Mouse (Mus musculus): ENCODE results near the gene Ankrd23. TPM values are rescaled to one million over a fixed set of nuclear protein-coding genes. Genes with fewer than 3 reads are reported as not detected.

Gene Ankrd23
- total RNA-seq, 2 experiments from 2014 or later = 101 to 170 TPM

- peak; percentile 72 to 73 for DNase-seq
- intact Hi-C loops (cut with DNase I) = loop anchor here (1.0 to 2.0 kb wide), 3 partner anchors 87 to 137 kb away; no protein-coding TSS in a partner anchor
These were observed 11.4 kb upstream of the Ankrd23 start for GRCm38 (mm10) chr1:36547981-36548598.

GRCm38 (mm10) chr1:36546888-36547471 is 10.3 kb upstream of the Ankrd23 start, which contains the start of gene Ankrd39:
Gene Ankrd39 (minus strand): TSS chr1:36547445.
- peak; percentile 97 for DNase-seq
- intact Hi-C loops (cut with DNase I) = loop anchor here (1.0 to 2.0 kb wide), 2 partner anchors 88 to 138 kb away; no protein-coding TSS in a partner anchor

- DNase-seq = no peak
- intact Hi-C loops (cut with DNase I) = loop anchor here (2.0 kb wide), 1 partner anchor 139 kb away; no protein-coding TSS in a partner anchor
These were observed 9.3 kb upstream of the Ankrd23 start for GRCm38 (mm10) chr1:36545845-36546600.

- DNase-seq = no peak
- intact Hi-C loops (cut with DNase I) = no loop called here
These were observed 8.7 kb upstream of the Ankrd23 start for GRCm38 (mm10) chr1:36545382-36545781.

GRCm38 (mm10) chr1:36542925-36543324 is 6.2 kb upstream of the Ankrd23 start:
- no peak for DNase-seq

GRCm38 (mm10) chr1:36541844-36542243 is 5.2 kb upstream of the Ankrd23 start:
- intact Hi-C loops (cut with DNase I) = no loop called here
- DNase-seq = no peak

More at GRCm38 (mm10) chr1:36542925-36543324, 6.2 kb upstream of the Ankrd23 start:
- intact Hi-C loops (cut with DNase I) = no loop called here

GRCm38 (mm10) chr1:36540807-36541206 is 4.1 kb upstream of the Ankrd23 start:
- intact Hi-C loops (cut with DNase I) = no loop called here
- DNase-seq = no peak

- intact Hi-C loops (cut with DNase I) = no loop called here
- no peak for DNase-seq
These were observed 3.4 kb upstream of the Ankrd23 start for GRCm38 (mm10) chr1:36540132-36540531.

- intact Hi-C loops (cut with DNase I) = no loop called here
- DNase-seq = peak; percentile 77 to 81
These were observed 2.5 kb upstream of the Ankrd23 start, which contains the start of gene Gm42417 for GRCm38 (mm10) chr1:36539186-36539585. Gene Gm42417 (minus strand): TSS chr1:36539429.

GRCm38 (mm10) chr1:36538727-36539126 is 2.0 kb upstream of the Ankrd23 start:
- DNase-seq = no peak
- intact Hi-C loops (cut with DNase I) = no loop called here

- DNase-seq = no peak
These were observed 320 bp downstream of the Ankrd23 start for GRCm38 (mm10) chr1:36536397-36536728.

GRCm38 (mm10) chr1:36535477-36536396 is 946 bp downstream of the Ankrd23 start:
- intact Hi-C loops (cut with DNase I) = no loop called here
- peak; percentile 68 to 76 for DNase-seq

More at GRCm38 (mm10) chr1:36536397-36536728, 320 bp downstream of the Ankrd23 start:
- intact Hi-C loops (cut with DNase I) = no loop called here

GRCm38 (mm10) chr1:36534595-36535058 is 2.1 kb downstream of the Ankrd23 start:
- intact Hi-C loops (cut with DNase I) = no loop called here
- peak in 1 of 2 experiments; percentile 40 for DNase-seq

- intact Hi-C loops (cut with DNase I) = no loop called here
- DNase-seq = no peak
These were observed 3.1 kb downstream of the Ankrd23 start for GRCm38 (mm10) chr1:36533546-36533945.

GRCm38 (mm10) chr1:36531461-36531860 is 5.2 kb downstream of the Ankrd23 start:
- DNase-seq = no peak
- intact Hi-C loops (cut with DNase I) = no loop called here

- DNase-seq = no peak
- intact Hi-C loops (cut with DNase I) = no loop called here
These were observed 5.7 kb downstream of the Ankrd23 start for GRCm38 (mm10) chr1:36530962-36531361.

- no peak for DNase-seq
- intact Hi-C loops (cut with DNase I) = no loop called here
These were observed 6.2 kb downstream of the Ankrd23 start for GRCm38 (mm10) chr1:36530485-36530884.

- intact Hi-C loops (cut with DNase I) = no loop called here
- DNase-seq = no peak
These were observed 6.8 kb downstream of the Ankrd23 start for GRCm38 (mm10) chr1:36529875-36530274.

GRCm38 (mm10) chr1:36529274-36529673 is 7.4 kb downstream of the Ankrd23 start:
- DNase-seq = no peak
- intact Hi-C loops (cut with DNase I) = no loop called here

- intact Hi-C loops (cut with DNase I) = no loop called here
- no peak for DNase-seq
These were observed 8.3 kb downstream of the Ankrd23 start for GRCm38 (mm10) chr1:36528351-36528750.

Measured in heart, postnatal 14 days (tissue).